Mouse (Mus musculus): ENCODE measurements around the gene Kdm7a. TPM values are rescaled to one million over a fixed set of nuclear protein-coding genes. Genes with fewer than 3 reads are reported as not detected.

Gene Kdm7a
- polyA plus RNA-seq, 1 experiment from 2014 or later, result 11.2 TPM

GRCm38 (mm10) chr6:39205650-39206580, 674 bp downstream of the Kdm7a start:
- POLR2A ChIA-PET, result no interaction called here

GRCm38 (mm10) chr6:39205064-39205649, 1.4 kb downstream of the Kdm7a start:
- DNase-seq (ENCODE audit: low read depth, low spot score) (peak; percentile 48), ATAC-seq (peak; percentile 75)
- ChIA-PET POLR2A (interaction anchor here (0.6 kb wide), 1 partner anchor 237 kb away, joined by 3 read pairs; no protein-coding TSS in a partner anchor), CTCF (interaction anchor here (0.9 to 1.3 kb wide), 4 partner anchors 15 to 140 kb away, joined by 3 read pairs; no protein-coding TSS in a partner anchor)
- in situ Hi-C loops (cut with MboI; ENCODE audit: low pct_unique_long_range_greater_than_20kb), result no loop called here
- TF ChIP-seq CTCF (IDR thresholded peaks at IDR 0.05), result peak; percentile 79
- H3K27me3 ChIP-seq, result no peaks in the 10 kb centered on the region

More at GRCm38 (mm10) chr6:39205650-39206580, 674 bp downstream of the Kdm7a start:
- CTCF ChIA-PET, result interaction anchor here (1.3 kb wide), 1 partner anchor 14 kb away, joined by 3 read pairs; no protein-coding TSS in a partner anchor
- ATAC-seq, result no peak
- no peak for TF ChIP-seq CTCF (IDR thresholded peaks at IDR 0.05)
- in situ Hi-C loops (cut with MboI; ENCODE audit: low pct_unique_long_range_greater_than_20kb), result no loop called here
- DNase-seq (ENCODE audit: low read depth, low spot score), result no peak
- no peaks in the 10 kb centered on the region for H3K27me3 ChIP-seq

DNA sequence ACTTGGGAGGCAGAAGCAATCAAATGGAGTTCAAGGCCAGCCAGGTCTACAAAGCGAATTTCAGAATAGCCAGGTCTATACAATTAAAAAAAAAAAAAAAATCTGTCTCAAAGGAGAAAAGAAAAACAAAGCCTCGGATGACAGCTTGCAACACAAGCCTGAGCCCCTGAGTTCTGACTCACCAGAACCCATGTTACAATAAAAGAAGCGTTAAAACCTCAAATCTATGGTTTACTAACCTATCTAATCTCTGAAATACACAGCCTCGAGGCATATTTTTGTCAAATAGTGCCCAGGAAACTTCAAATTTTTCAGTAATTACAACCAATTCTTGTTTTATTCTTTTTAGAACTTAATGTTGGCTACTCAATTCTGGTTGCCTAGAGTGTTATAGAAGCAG, 2.1 kb downstream of the Kdm7a start:
- TF ChIP-seq CTCF (IDR thresholded peaks at IDR 0.05), result no peak
- ATAC-seq (no peak), DNase-seq (ENCODE audit: low read depth, low spot score) (no peak)
- in situ Hi-C loops (cut with MboI; ENCODE audit: low pct_unique_long_range_greater_than_20kb), result no loop called here
- no peaks in the 10 kb centered on the region for H3K27me3 ChIP-seq
- ChIA-PET CTCF (interaction anchor here (0.9 to 1.3 kb wide), 4 partner anchors 16 to 141 kb away, joined by 3 read pairs; no protein-coding TSS in a partner anchor), POLR2A (interaction anchor here (0.5 to 0.6 kb wide), 2 partner anchors 138 to 237 kb away, joined by 3 to 4 read pairs; no protein-coding TSS in a partner anchor)

DNA sequence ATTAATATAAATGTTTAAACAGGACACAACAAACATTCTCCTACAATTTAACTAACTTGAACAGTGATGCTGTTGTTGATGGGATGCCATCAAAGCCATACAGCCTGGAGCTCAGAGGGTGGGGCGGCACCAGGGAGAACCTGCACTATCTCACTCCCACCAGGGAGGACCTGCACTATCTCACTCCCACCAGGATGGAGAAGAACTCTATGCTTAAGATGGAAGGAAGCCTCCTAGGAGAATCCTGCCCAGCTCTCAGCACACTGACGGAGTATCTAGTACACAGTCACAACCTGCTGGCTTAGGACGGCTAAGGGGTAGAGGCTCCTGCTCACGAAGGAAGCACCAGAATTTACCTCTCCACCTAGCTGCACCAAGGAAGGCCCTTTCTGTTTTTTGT, 3.4 kb downstream of the Kdm7a start:
- in situ Hi-C loops (cut with MboI; ENCODE audit: low pct_unique_long_range_greater_than_20kb), result no loop called here
- DNase-seq (ENCODE audit: low read depth, low spot score) (no peak), ATAC-seq (no peak)
- TF ChIP-seq CTCF (IDR thresholded peaks at IDR 0.05), result no peak
- no peaks in the 10 kb centered on the region for H3K27me3 ChIP-seq
- POLR2A ChIA-PET, result no interaction called here
- CTCF ChIA-PET, result no interaction called here

GRCm38 (mm10) chr6:39193006-39193405, 13.6 kb downstream of the Kdm7a start:
- no peak for ATAC-seq
- ChIA-PET POLR2A (no interaction called here), CTCF (no interaction called here)
- H3K27me3 ChIP-seq, result no peaks in the 10 kb centered on the region
- TF ChIP-seq CTCF (IDR thresholded peaks at IDR 0.05), result no peak
- DNase-seq (ENCODE audit: low read depth, low spot score), result no peak
- in situ Hi-C loops (cut with MboI; ENCODE audit: low pct_unique_long_range_greater_than_20kb), result no loop called here

GRCm38 (mm10) chr6:39191518-39191917, 15.1 kb downstream of the Kdm7a start:
- ChIA-PET POLR2A (no interaction called here), CTCF (interaction anchor here (1.3 kb wide), 1 partner anchor 15 kb away, joined by 3 read pairs; no protein-coding TSS in a partner anchor)
- H3K27me3 ChIP-seq, result no peaks in the 10 kb centered on the region
- no peak for TF ChIP-seq CTCF (IDR thresholded peaks at IDR 0.05)
- DNase-seq (ENCODE audit: low read depth, low spot score) (no peak), ATAC-seq (no peak)
- in situ Hi-C loops (cut with MboI; ENCODE audit: low pct_unique_long_range_greater_than_20kb), result no loop called here

DNA sequence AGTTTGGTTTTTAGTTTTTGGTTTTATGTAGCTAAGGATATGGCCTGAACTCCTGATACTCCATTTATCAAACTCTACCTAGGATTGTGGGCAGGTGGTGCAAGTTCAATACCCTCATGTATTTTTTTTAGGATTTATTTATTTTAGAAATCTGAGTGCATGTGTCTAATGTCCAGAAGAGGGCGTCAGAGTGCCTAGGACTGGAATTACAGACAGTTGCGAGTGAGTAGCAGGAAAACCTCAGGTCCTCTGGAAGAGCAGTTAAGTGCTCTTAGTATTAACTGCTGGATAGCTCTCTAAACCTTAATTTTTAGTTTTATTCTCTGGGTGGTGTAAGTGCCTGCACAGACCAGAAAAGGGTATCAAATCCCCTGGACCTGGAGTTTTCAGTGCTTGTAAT, 19.4 kb downstream of the Kdm7a start:
- ATAC-seq (no peak), DNase-seq (ENCODE audit: low read depth, low spot score) (no peak)
- ChIA-PET POLR2A (interaction anchor here (0.6 kb wide), 1 partner anchor 914 kb away, joined by 5 read pairs; no protein-coding TSS in a partner anchor), CTCF (interaction anchor here (0.7 to 1.8 kb wide), 4 partner anchors 12 to 161 kb away, joined by 3 read pairs; no protein-coding TSS in a partner anchor)
- no peaks in the 10 kb centered on the region for H3K27me3 ChIP-seq
- TF ChIP-seq CTCF (IDR thresholded peaks at IDR 0.05), result peak; percentile 57
- in situ Hi-C loops (cut with MboI; ENCODE audit: low pct_unique_long_range_greater_than_20kb), result no loop called here

DNA sequence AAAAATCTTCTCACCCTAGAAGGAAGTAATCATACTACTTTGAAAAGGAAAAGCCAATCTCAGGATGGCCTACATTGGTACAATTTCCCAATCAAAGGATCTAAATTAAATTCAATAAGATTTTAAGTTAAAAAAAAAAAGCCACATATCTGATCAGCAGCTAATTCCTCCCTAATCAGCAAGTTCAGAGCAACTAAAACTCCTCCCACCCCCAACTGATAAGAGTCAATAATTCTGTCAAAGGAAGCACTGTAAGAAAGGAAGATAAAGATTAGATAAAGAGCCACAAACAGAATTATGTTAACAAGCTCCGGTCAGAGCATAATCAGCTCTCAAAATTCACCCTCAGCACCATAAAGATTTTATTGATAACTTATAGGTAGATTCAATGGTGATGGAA, 37.5 kb downstream of the Kdm7a start:
- ATAC-seq (no peak), DNase-seq (ENCODE audit: low read depth, low spot score) (no peak)
- no peak for TF ChIP-seq CTCF (IDR thresholded peaks at IDR 0.05)
- POLR2A ChIA-PET, result no interaction called here
- CTCF ChIA-PET, result interaction anchor here (0.9 to 1.6 kb wide), 3 partner anchors 14 to 27 kb away, joined by 3 read pairs; no protein-coding TSS in a partner anchor
- no peaks in the 10 kb centered on the region for H3K27me3 ChIP-seq
- in situ Hi-C loops (cut with MboI; ENCODE audit: low pct_unique_long_range_greater_than_20kb), result no loop called here

DNA sequence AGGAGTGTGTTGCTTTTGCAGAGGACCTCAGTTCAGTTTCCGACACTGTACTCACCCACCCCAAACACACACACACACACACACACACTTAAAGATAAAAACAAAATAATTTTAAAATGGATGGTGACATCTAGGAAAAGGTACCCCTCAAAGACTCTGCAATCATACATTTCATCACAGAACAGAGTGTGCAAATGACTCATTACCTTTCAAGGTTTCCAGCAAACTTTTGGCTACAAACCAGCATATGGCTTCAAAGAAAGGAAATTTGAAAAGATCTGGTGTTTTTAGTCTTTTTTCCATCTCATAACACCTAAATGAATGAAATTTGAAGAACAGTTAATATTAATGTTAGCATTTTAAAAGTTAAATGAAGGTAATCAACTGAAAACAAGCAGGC, 41.7 kb downstream of the Kdm7a start:
- no peak for TF ChIP-seq CTCF (IDR thresholded peaks at IDR 0.05)
- no peaks in the 10 kb centered on the region for H3K27me3 ChIP-seq
- no peak for DNase-seq (ENCODE audit: low read depth, low spot score)
- no peak for ATAC-seq
- ChIA-PET CTCF (no interaction called here), POLR2A (no interaction called here)
- in situ Hi-C loops (cut with MboI; ENCODE audit: low pct_unique_long_range_greater_than_20kb), result no loop called here

DNA sequence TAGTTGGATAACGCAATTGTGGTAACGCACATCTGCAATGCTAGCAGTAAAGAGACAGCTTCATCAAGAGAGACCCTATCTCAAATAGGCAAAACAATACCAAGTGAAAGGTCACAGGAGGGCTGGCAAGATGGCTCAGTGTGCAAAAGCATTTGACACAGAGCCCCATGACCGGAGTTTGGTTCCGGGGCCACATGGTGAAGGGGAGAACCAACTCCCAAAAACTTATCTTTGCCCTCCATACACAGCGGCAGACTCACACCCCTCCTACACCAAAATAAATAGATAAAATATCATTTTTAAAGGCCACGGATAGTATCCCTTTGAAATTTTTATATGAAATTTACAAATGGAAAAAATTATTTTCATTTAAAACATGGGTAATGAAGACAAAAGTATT, 44.6 kb downstream of the Kdm7a start:
- ATAC-seq (no peak), DNase-seq (ENCODE audit: low read depth, low spot score) (no peak)
- CTCF ChIA-PET, result no interaction called here
- H3K27me3 ChIP-seq, result no peaks in the 10 kb centered on the region
- TF ChIP-seq CTCF (IDR thresholded peaks at IDR 0.05), result no peak
- POLR2A ChIA-PET, result no interaction called here
- in situ Hi-C loops (cut with MboI; ENCODE audit: low pct_unique_long_range_greater_than_20kb), result no loop called here

- DNase-seq (ENCODE audit: low read depth, low spot score), result no peak
- in situ Hi-C loops (cut with MboI; ENCODE audit: low pct_unique_long_range_greater_than_20kb), result no loop called here
Measured at GRCm38 (mm10) chr6:39146041-39146440, 60.5 kb downstream of the Kdm7a start.

More at GRCm38 (mm10) chr6:39146041-39146440, 60.5 kb downstream of the Kdm7a start:
- CTCF ChIA-PET, result interaction anchor here (0.9 to 1.5 kb wide), 3 partner anchors 9 to 14 kb away, joined by 3 to 5 read pairs (median 4); no protein-coding TSS in a partner anchor
- peak; percentile 45 for TF ChIP-seq CTCF (IDR thresholded peaks at IDR 0.05)
- ATAC-seq, result no peak
- no peaks in the 10 kb centered on the region for H3K27me3 ChIP-seq
- POLR2A ChIA-PET, result no interaction called here
